Mouse (Mus musculus) liver, embryonic 16.5 days (tissue): ENCODE data around the gene Ube3b. TPM values are rescaled to one million over a fixed set of nuclear protein-coding genes. Genes with fewer than 3 reads are reported as not detected.

Experiments used
- ATAC-seq: fragments of 200-750 bp; cut with Nextera tagmentation; 2 replicates; pipeline ENCODE4 v1.8.0; 2017; ENCODE audit warnings: low read depth, mild to moderate bottlenecking, moderate number of reproducible peaks, moderate library complexity
- H3K27ac ChIP-seq: fragments of 300-500 bp; sonication (generic); 2 replicates; pipeline ENCODE4 v1.5.1; 2014; ENCODE audit warnings: mild to moderate bottlenecking, low read length
- H3K27me3 ChIP-seq: fragments of 300-500 bp; sonication (generic); 2 replicates; pipeline ENCODE4 v1.6.1; 2014; ENCODE audit warnings: low read depth, low read length, mixed read lengths; ENCODE audit not compliant: control insufficient read depth, insufficient read depth
- H3K36me3 ChIP-seq: fragments of 300-500 bp; sonication (generic); 2 replicates; pipeline ENCODE4 v1.6.1; 2014; ENCODE audit warnings: mild to moderate bottlenecking; ENCODE audit not compliant: control insufficient read depth, insufficient read depth
- H3K4me1 ChIP-seq: fragments of 300-500 bp; sonication (generic); 2 replicates; pipeline ENCODE4 v1.6.1; 2014; ENCODE audit warnings: low read depth, low read length, mixed read lengths; ENCODE audit not compliant: control insufficient read depth
- H3K4me2 ChIP-seq: fragments of 300-500 bp; sonication (generic); 2 replicates; pipeline ENCODE4 v1.6.1; 2014; ENCODE audit warnings: low read depth, low read length, mixed read lengths
- H3K4me3 ChIP-seq: fragments of 300-500 bp; sonication (generic); 2 replicates; pipeline ENCODE4 v1.5.1; 2014; ENCODE audit warnings: low read depth, mild to moderate bottlenecking, low read length
- H3K9ac ChIP-seq: fragments of 300-500 bp; sonication (generic); 2 replicates; pipeline ENCODE4 v1.6.1; 2014; ENCODE audit warnings: low read depth, low read length
- H3K9me3 ChIP-seq: fragments of 300-500 bp; sonication (generic); replicated peaks from 2 replicates; pipeline ENCODE4 v1.6.1; 2016; ENCODE audit warnings: low read length; ENCODE audit not compliant: control insufficient read depth
- WGBS: fragments of 180-500 bp; shearing (Covaris S2); extraction: QIAGEN DNeasy Blood & Tissue Kit; methylation state at CpG from one replicate; pipeline ENCODE4 v1.1.7; 2014; ENCODE audit not compliant: insufficient replicate concordance; 5-methylcytosine and 5-hydroxymethylcytosine counted together
- polyA plus RNA-seq: library from polyadenylated mRNA; unstranded; fragments of >200 nt; fragmentation: Nextera tagmentation; extraction: Ambion mirVana; gene quantifications from 2 replicates; pipeline ENCODE4 v1.2.1, GENCODE M21; 2015

The Ube3b gene
- polyA plus RNA-seq, 1 experiment from 2014 or later, result 21.2 TPM

- Histone ChIP-seq H3K9ac (no peak overlapping the region), H3K27me3 (no peaks in the 10 kb centered on the region), H3K9me3 (no peaks in the 10 kb centered on the region), H3K27ac (no peak overlapping the region), H3K4me2 (no peak overlapping the region), H3K36me3 (no peaks in the 10 kb centered on the region), H3K4me3 (no peak overlapping the region), H3K4me1 (no peaks in the 10 kb centered on the region)
- no peak for ATAC-seq
- WGBS, result 71% methylated on average over 18 of the region's 18 CpGs
These were observed 48.2 kb downstream of the Ube3b start for GRCm38 (mm10) chr5:114428621-114429020.

- no peak for ATAC-seq
- Histone ChIP-seq H3K4me3 (no peak overlapping the region), H3K27me3 (no peaks in the 10 kb centered on the region), H3K36me3 (no peaks in the 10 kb centered on the region), H3K9ac (no peak overlapping the region), H3K9me3 (no peaks in the 10 kb centered on the region), H3K27ac (no peak overlapping the region), H3K4me1 (no peaks in the 10 kb centered on the region), H3K4me2 (no peak overlapping the region)
- WGBS, result 58% methylated on average over 7 of the region's 7 CpGs
These were observed 49.4 kb downstream of the Ube3b start for GRCm38 (mm10) chr5:114429781-114430180.

GRCm38 (mm10) chr5:114434359-114434758 is 54.0 kb downstream of the Ube3b start:
- H3K27me3 ChIP-seq, result no peaks in the 10 kb centered on the region
- no peak overlapping the region for H3K4me3 ChIP-seq
- H3K9me3 ChIP-seq, result no peaks in the 10 kb centered on the region
- no peak for ATAC-seq
- H3K4me1 ChIP-seq, result no peaks in the 10 kb centered on the region
- H3K9ac ChIP-seq, result no peak overlapping the region
- no peak overlapping the region for H3K4me2 ChIP-seq
- no peaks in the 10 kb centered on the region for H3K36me3 ChIP-seq
- no peak overlapping the region for H3K27ac ChIP-seq
- 62% methylated on average over 8 of the region's 8 CpGs for WGBS

- Histone ChIP-seq H3K9ac (no peak overlapping the region), H3K4me3 (no peak overlapping the region), H3K36me3 (no peaks in the 10 kb centered on the region), H3K4me1 (no peaks in the 10 kb centered on the region), H3K4me2 (no peak overlapping the region), H3K27ac (no peak overlapping the region), H3K9me3 (no peaks in the 10 kb centered on the region), H3K27me3 (no peaks in the 10 kb centered on the region)
- ATAC-seq, result no peak
- WGBS, result 80% methylated on average over 14 of the region's 14 CpGs
These were observed 55.2 kb downstream of the Ube3b start for GRCm38 (mm10) chr5:114435588-114435987.

GRCm38 (mm10) chr5:114443566-114444367 is 63.4 kb downstream of the Ube3b start, which contains the start of the genes Mmab and Mvk:
Gene Mmab, minus strand, starts transcription at chr5:114444060.
Gene Mvk, plus strand, starts transcription at chr5:114444269.
- Histone ChIP-seq H3K27ac (peak within 1 kb of the TSS; percentile 29; the same call in 1 of the 2 replicates), H3K9me3 (no peaks in the 10 kb centered on the region), H3K9ac (peak within 1 kb of the TSS; percentile 77), H3K36me3 (no peaks in the 10 kb centered on the region), H3K27me3 (no peaks in the 10 kb centered on the region), H3K4me1 (peaks cover 11% of the 10 kb centered on the region), H3K4me3 (peak within 1 kb of the TSS; percentile 74), H3K4me2 (peak within 1 kb of the TSS; percentile 92)
- whole genome bisulfite sequencing, result 2% methylated on average over 43 of the region's 43 CpGs
- ATAC-seq, result peak; percentile 95

- no peak for ATAC-seq
- no peak overlapping the region for H3K27ac ChIP-seq
These were observed 63.9 kb downstream of the Ube3b start for GRCm38 (mm10) chr5:114444368-114444692.

GRCm38 (mm10) chr5:114449011-114449410 is 68.6 kb downstream of the Ube3b start:
- H3K36me3 ChIP-seq, result no peaks in the 10 kb centered on the region; the same call in 1 of the 2 replicates
- no peaks in the 10 kb centered on the region for H3K27me3 ChIP-seq
- H3K27ac ChIP-seq, result no peak overlapping the region
- H3K4me2 ChIP-seq, result no peak overlapping the region
- no peaks in the 10 kb centered on the region for H3K9me3 ChIP-seq
- 60% methylated on average over 4 of the region's 4 CpGs for WGBS
- peaks cover 6% of the 10 kb centered on the region for H3K4me1 ChIP-seq
- no peak overlapping the region for H3K9ac ChIP-seq
- ATAC-seq, result no peak
- H3K4me3 ChIP-seq, result no peak overlapping the region

More at GRCm38 (mm10) chr5:114444368-114444692, 63.9 kb downstream of the Ube3b start:
- under 1% methylated on average over 21 of the region's 21 CpGs for WGBS
- H3K4me3 ChIP-seq, result peak overlapping the region; percentile 74
- peaks cover 11% of the 10 kb centered on the region for H3K4me1 ChIP-seq
- no peaks in the 10 kb centered on the region for H3K9me3 ChIP-seq
- no peaks in the 10 kb centered on the region for H3K36me3 ChIP-seq
- peak overlapping the region; percentile 92 for H3K4me2 ChIP-seq
- peak overlapping the region; percentile 77 for H3K9ac ChIP-seq
- no peaks in the 10 kb centered on the region for H3K27me3 ChIP-seq

GRCm38 (mm10) chr5:114456287-114456686 is 75.9 kb downstream of the Ube3b start:
- Histone ChIP-seq H3K4me1 (no peaks in the 10 kb centered on the region), H3K27ac (no peak overlapping the region), H3K27me3 (no peaks in the 10 kb centered on the region), H3K9me3 (no peaks in the 10 kb centered on the region), H3K4me2 (no peak overlapping the region), H3K9ac (no peak overlapping the region), H3K4me3 (no peak overlapping the region), H3K36me3 (no peaks in the 10 kb centered on the region; the same call in 1 of the 2 replicates)
- 72% methylated on average over 9 of the region's 9 CpGs for WGBS
- ATAC-seq, result no peak

- ATAC-seq, result no peak
- Histone ChIP-seq H3K9ac (no peak overlapping the region), H3K27me3 (no peaks in the 10 kb centered on the region), H3K4me3 (no peak overlapping the region), H3K4me2 (no peak overlapping the region), H3K36me3 (no peaks in the 10 kb centered on the region; the same call in 1 of the 2 replicates), H3K27ac (no peak overlapping the region), H3K9me3 (no peaks in the 10 kb centered on the region), H3K4me1 (no peaks in the 10 kb centered on the region)
- WGBS, result 69% methylated on average over 16 of the region's 16 CpGs
These were observed 76.7 kb downstream of the Ube3b start for GRCm38 (mm10) chr5:114456995-114457605.
